9 mouse cellular contexts compared by ENCODE assay signal in the genomic region with DNA sequence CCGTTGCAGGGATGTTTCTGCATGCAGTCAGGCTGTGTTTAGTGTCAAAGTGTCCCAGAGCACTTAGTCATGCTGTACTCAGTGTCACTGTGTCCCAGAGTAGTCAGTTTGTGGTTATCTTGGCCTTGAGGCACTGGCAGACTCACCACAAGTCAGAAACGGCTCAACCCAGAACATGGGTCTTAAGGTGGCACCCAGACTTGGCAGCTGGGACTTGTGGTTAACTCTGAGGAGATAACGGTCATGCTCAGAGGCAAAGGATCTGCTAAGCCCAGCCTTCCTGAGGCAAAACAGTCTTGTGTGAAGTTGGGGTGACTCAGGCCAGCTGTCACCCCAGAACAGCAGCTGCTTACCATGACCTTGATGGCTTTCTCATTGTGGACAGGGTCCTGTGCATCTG. TPM values are rescaled to one million over a fixed set of nuclear protein-coding genes. Genes with fewer than 3 reads are reported as not detected.
A peak's percentile ranks its signal among the peaks of the same experiment; 100 is the strongest.
DNase-seq lines count a peak whose midpoint lies in the region; ATAC-seq and TF ChIP-seq lines count a peak whose summit lies in the region.
"Had no signal": no experiment of that assay in that cellular context is flagged by ENCODE, and none has a peak within 500 bp of the region (broad histone marks: within the 10 kb centered on the region; RNA-seq: fewer than 3 reads in every experiment).

No protein-coding gene starts in this region.

- 30% methylated on average over 3 of the region's 3 CpGs for WGBS in liver, embryonic 11.5 days
- WGBS in thymus, adult 2 months, result 3% methylated on average over 3 of the region's 3 CpGs
- 77% methylated on average over 3 of the region's 3 CpGs for WGBS in hindbrain, embryonic 12.5 days
- 74% methylated on average over 3 of the region's 3 CpGs for WGBS in kidney, embryonic 16.5 days
- WGBS in heart, embryonic 11.5 days (ENCODE audit: insufficient replicate concordance), result 62% methylated on average over 3 of the region's 3 CpGs

- H3K4me2 ChIP-seq in liver, embryonic 11.5 days, result peak overlapping the region; percentile 7; the same call in 1 of the 2 replicates
- H3K4me2 ChIP-seq in hindbrain, embryonic 12.5 days (replicated peaks), result no peak overlapping the region
- H3K4me2 ChIP-seq in kidney, embryonic 16.5 days (replicated peaks; ENCODE audit: low read depth, low read length), result no peak overlapping the region
- no peak overlapping the region for H3K4me2 ChIP-seq in heart, embryonic 11.5 days

- no peak overlapping the region for H3K9ac ChIP-seq in liver, embryonic 11.5 days (ENCODE audit: low read depth, low read length)
- H3K9ac ChIP-seq in hindbrain, embryonic 12.5 days, result no peak overlapping the region
- H3K9ac ChIP-seq in kidney, embryonic 16.5 days (replicated peaks; ENCODE audit: low read length), result no peak overlapping the region
- H3K9ac ChIP-seq in heart, embryonic 11.5 days (ENCODE audit: low read depth, low read length), result no peak overlapping the region

- ATAC-seq in liver, embryonic 11.5 days (replicated peaks; ENCODE audit: low FRiP score), result peak; percentile 73
- no peak for ATAC-seq in hindbrain, embryonic 12.5 days (ENCODE audit: low FRiP score)
- no peak for ATAC-seq in kidney, embryonic 16.5 days (ENCODE audit: low FRiP score, low TSS enrichment)
- no peak for ATAC-seq in heart, embryonic 11.5 days (replicated peaks; ENCODE audit: insufficient number of reproducible peaks, low FRiP score, low TSS enrichment)

- peak overlapping the region; percentile 35; the same call in 1 of the 2 replicates for H3K27ac ChIP-seq in liver, embryonic 11.5 days (ENCODE audit: low read depth, low read length)
- peak overlapping the region; percentile 71 for H3K27ac ChIP-seq in thymus, adult 2 months (ENCODE audit: control insufficient read depth, insufficient read depth, low read length)
- no peak overlapping the region for H3K27ac ChIP-seq in hindbrain, embryonic 12.5 days
- no peak overlapping the region for H3K27ac ChIP-seq in kidney, embryonic 16.5 days (ENCODE audit: low read length)
- H3K27ac ChIP-seq in heart, embryonic 11.5 days (ENCODE audit: low read depth, low read length), result no peak overlapping the region
- H3K27ac ChIP-seq: macrophage had no signal

- peaks cover 34% of the 10 kb centered on the region for H3K27me3 ChIP-seq in liver, embryonic 11.5 days (replicated peaks; ENCODE audit: control insufficient read depth, insufficient read depth, low read length)
- no peaks in the 10 kb centered on the region for H3K27me3 ChIP-seq in thymus, adult 2 months (ENCODE audit: control insufficient read depth, insufficient read depth, low read length)
- H3K27me3 ChIP-seq in hindbrain, embryonic 12.5 days, result peaks cover 81% of the 10 kb centered on the region
- H3K27me3 ChIP-seq in kidney, embryonic 16.5 days (ENCODE audit: insufficient read depth, low read length), result peaks cover 60% of the 10 kb centered on the region
- H3K27me3 ChIP-seq in heart, embryonic 11.5 days (ENCODE audit: control insufficient read depth, insufficient read depth, low read length), result peaks cover 61% of the 10 kb centered on the region

- peaks cover 12% of the 10 kb centered on the region for H3K4me1 ChIP-seq in liver, embryonic 11.5 days (replicated peaks; ENCODE audit: control insufficient read depth, insufficient read depth, low read length)
- H3K4me1 ChIP-seq in thymus, adult 2 months (replicated peaks; ENCODE audit: control insufficient read depth, insufficient read depth, low read length), result peaks cover 48% of the 10 kb centered on the region
- H3K4me1 ChIP-seq in hindbrain, embryonic 12.5 days, result peaks cover 3% of the 10 kb centered on the region; the same call in 1 of the 2 replicates
- 0 out of 2 replicates have a peak, but pooled peaks cover under 1% of the 10 kb centered on the region for H3K4me1 ChIP-seq in kidney, embryonic 16.5 days (ENCODE audit: insufficient read depth, low read length)
- H3K4me1 ChIP-seq in heart, embryonic 11.5 days (ENCODE audit: control insufficient read depth, insufficient read depth, low read length), result peaks cover 2% of the 10 kb centered on the region; the same call in 1 of the 2 replicates

- no peaks in the 10 kb centered on the region for H3K9me3 ChIP-seq in liver, embryonic 11.5 days (ENCODE audit: control insufficient read depth, low read length)
- no peaks in the 10 kb centered on the region for H3K9me3 ChIP-seq in hindbrain, embryonic 12.5 days (replicated peaks)
- peaks cover 6% of the 10 kb centered on the region; the same call in 1 of the 2 replicates for H3K9me3 ChIP-seq in kidney, embryonic 16.5 days (ENCODE audit: low read length)
- no peaks in the 10 kb centered on the region; the same call in 1 of the 2 replicates for H3K9me3 ChIP-seq in heart, embryonic 11.5 days (replicated peaks; ENCODE audit: control insufficient read depth, low read length)

- no peak for TF ChIP-seq POLR2A in thymus, adult 2 months (IDR thresholded peaks at IDR 0.05; ENCODE audit: control insufficient read depth, extremely low read depth, insufficient read depth, low read length, poor library complexity)

- peak; percentile 2 for DNase-seq in heart, postnatal 4 days
- DNase-seq in heart, adult 18-20 months, result no peak
- peak; percentile 16 for DNase-seq in adipocyte (ENCODE audit: low spot score)
- no peak for DNase-seq in liver, embryonic 11.5 days (ENCODE audit: low spot score)
- peak; percentile 64 for DNase-seq in thymus, adult 2 months

- H3K4me3 ChIP-seq in liver, embryonic 11.5 days (ENCODE audit: low read depth, low read length), result no peak overlapping the region
- no peak overlapping the region for H3K4me3 ChIP-seq in thymus, adult 2 months (ENCODE audit: control insufficient read depth, insufficient read depth, low read length)
- no peak overlapping the region for H3K4me3 ChIP-seq in hindbrain, embryonic 12.5 days
- no peak overlapping the region for H3K4me3 ChIP-seq in kidney, embryonic 16.5 days (ENCODE audit: low read length)
- no peak overlapping the region for H3K4me3 ChIP-seq in heart, embryonic 11.5 days (ENCODE audit: low read depth, low read length)

- H3K36me3 ChIP-seq in liver, embryonic 11.5 days (ENCODE audit: control insufficient read depth, insufficient read depth, low read length), result no peaks in the 10 kb centered on the region
- H3K36me3 ChIP-seq in thymus, adult 2 months (ENCODE audit: control insufficient read depth, insufficient read depth, low read length), result peaks cover 37% of the 10 kb centered on the region
- no peaks in the 10 kb centered on the region for H3K36me3 ChIP-seq in hindbrain, embryonic 12.5 days
- H3K36me3 ChIP-seq in kidney, embryonic 16.5 days (ENCODE audit: insufficient read depth, low read length), result no peaks in the 10 kb centered on the region
- no peaks in the 10 kb centered on the region for H3K36me3 ChIP-seq in heart, embryonic 11.5 days (ENCODE audit: control insufficient read depth, insufficient read depth, low read length)

- no peak for TF ChIP-seq CTCF in thymus, adult 2 months (IDR thresholded peaks at IDR 0.05; ENCODE audit: borderline replicate concordance, control insufficient read depth, extremely low read depth, insufficient read depth, low read length, poor library complexity)

RNA-seq across cellular contexts. Expression of gene Tap2, which starts 7.3 kb away (rescaled TPM):
- total RNA-seq in heart, postnatal 4 days (2021), result 10 to 100 TPM; 10.7 to 12.3 TPM
- total RNA-seq in heart, adult 18-20 months (2021), result 10 to 100 TPM; 25.3 to 33.3 TPM
- polyA plus RNA-seq in liver, embryonic 11.5 days (2014; fragmentation: Nextera tagmentation; extraction: Ambion mirVana), result 6.6 and 7.4 TPM in 2 replicates
- 231 and 232 TPM in 2 replicates for polyA plus RNA-seq in thymus, adult 2 months (2012; rRNA removed)
- 1.3 and 1.4 TPM in 2 replicates for polyA plus RNA-seq in hindbrain, embryonic 12.5 days (2016; fragmentation: Nextera tagmentation; extraction: Ambion mirVana)
- 5.2 and 5.8 TPM in 2 replicates for polyA plus RNA-seq in kidney, embryonic 16.5 days (2015; fragmentation: Nextera tagmentation; extraction: Ambion mirVana)
- 0.44 and 1.4 TPM in 2 replicates for polyA plus RNA-seq in heart, embryonic 11.5 days (2014; fragmentation: Nextera tagmentation; extraction: Ambion mirVana)

RNA-seq across cellular contexts. Expression of gene Psmb8, which starts 13.1 kb away (rescaled TPM):
- total RNA-seq in heart, postnatal 4 days (2021), result 1 to 10 TPM; 3.7 to 7.0 TPM
- 10 to 100 TPM; 19.5 to 34.4 TPM for total RNA-seq in heart, adult 18-20 months (2021)
- 8.4 and 10.3 TPM in 2 replicates for polyA plus RNA-seq in liver, embryonic 11.5 days (2014; fragmentation: Nextera tagmentation; extraction: Ambion mirVana)
- 656 and 705 TPM in 2 replicates for polyA plus RNA-seq in thymus, adult 2 months (2012; rRNA removed)
- 1.8 and 2.9 TPM in 2 replicates for polyA plus RNA-seq in hindbrain, embryonic 12.5 days (2016; fragmentation: Nextera tagmentation; extraction: Ambion mirVana)
- polyA plus RNA-seq in kidney, embryonic 16.5 days (2015; fragmentation: Nextera tagmentation; extraction: Ambion mirVana), result 6.4 and 7.2 TPM in 2 replicates
- 1.5 and 2.5 TPM in 2 replicates for polyA plus RNA-seq in heart, embryonic 11.5 days (2014; fragmentation: Nextera tagmentation; extraction: Ambion mirVana)

RNA-seq across cellular contexts. Expression of gene Psmb9, which starts 23.0 kb away (rescaled TPM):
- 1 to 10 TPM; 2.5 to 3.8 TPM for total RNA-seq in heart, postnatal 4 days (2021)
- 10 to 100 TPM; 13.1 to 25.3 TPM for total RNA-seq in heart, adult 18-20 months (2021)
- polyA plus RNA-seq in liver, embryonic 11.5 days (2014; fragmentation: Nextera tagmentation; extraction: Ambion mirVana), result 2.3 and 4.0 TPM in 2 replicates
- polyA plus RNA-seq in thymus, adult 2 months (2012; rRNA removed), result 288 and 334 TPM in 2 replicates
- polyA plus RNA-seq in hindbrain, embryonic 12.5 days (2016; fragmentation: Nextera tagmentation; extraction: Ambion mirVana), result 1.0 TPM in 2 replicates
- polyA plus RNA-seq in kidney, embryonic 16.5 days (2015; fragmentation: Nextera tagmentation; extraction: Ambion mirVana), result 2.0 and 2.4 TPM in 2 replicates
- polyA plus RNA-seq in heart, embryonic 11.5 days (2014; fragmentation: Nextera tagmentation; extraction: Ambion mirVana), result 0.42 and 0.59 TPM in 2 replicates

RNA-seq across cellular contexts. Expression of gene Tap1, which starts 23.2 kb away (rescaled TPM):
- 1 to 10 TPM; 4.8 to 5.4 TPM for total RNA-seq in heart, postnatal 4 days (2021)
- total RNA-seq in heart, adult 18-20 months (2021), result 10 to 100 TPM in 1 of 2 experiments, 1 to 10 TPM in 1; 5.7 to 11.4 TPM
- polyA plus RNA-seq in liver, embryonic 11.5 days (2014; fragmentation: Nextera tagmentation; extraction: Ambion mirVana), result 1.5 and 1.8 TPM in 2 replicates
- 197 and 202 TPM in 2 replicates for polyA plus RNA-seq in thymus, adult 2 months (2012; rRNA removed)
- 1.8 and 2.2 TPM in 2 replicates for polyA plus RNA-seq in hindbrain, embryonic 12.5 days (2016; fragmentation: Nextera tagmentation; extraction: Ambion mirVana)
- 4.7 and 5.5 TPM in 2 replicates for polyA plus RNA-seq in kidney, embryonic 16.5 days (2015; fragmentation: Nextera tagmentation; extraction: Ambion mirVana)
- 0.63 and 0.86 TPM in 2 replicates for polyA plus RNA-seq in heart, embryonic 11.5 days (2014; fragmentation: Nextera tagmentation; extraction: Ambion mirVana)

RNA-seq across cellular contexts. Expression of gene H2-Ob, which starts 28.1 kb away (rescaled TPM):
- total RNA-seq in heart, postnatal 4 days (2021), result under 1 TPM; 0.23 to 0.38 TPM
- 1 to 10 TPM in 1 of 2 experiments, under 1 TPM in 1; 0.77 to 5.7 TPM for total RNA-seq in heart, adult 18-20 months (2021)
- not detected in 2 replicates for polyA plus RNA-seq in liver, embryonic 11.5 days (2014; fragmentation: Nextera tagmentation; extraction: Ambion mirVana)
- polyA plus RNA-seq in thymus, adult 2 months (2012; rRNA removed), result 30.1 and 37.5 TPM in 2 replicates
- not detected in 2 replicates for polyA plus RNA-seq in hindbrain, embryonic 12.5 days (2016; fragmentation: Nextera tagmentation; extraction: Ambion mirVana)
- 0.14 and 0.27 TPM in 2 replicates for polyA plus RNA-seq in kidney, embryonic 16.5 days (2015; fragmentation: Nextera tagmentation; extraction: Ambion mirVana)
- polyA plus RNA-seq in heart, embryonic 11.5 days (2014; fragmentation: Nextera tagmentation; extraction: Ambion mirVana), result not detected in 2 replicates

Comparison
In these comparisons a context has a peak if more than half of its experiments do, and no peak if none do; other contexts are left out.
1. DNase-seq: peak in heart, postnatal 4 days (single experiment), adipocyte (single experiment) and thymus, adult 2 months (single experiment); none in heart, adult 18-20 months (0 of 2) and liver, embryonic 11.5 days (single experiment).
2. H3K27ac ChIP-seq: peak in liver, embryonic 11.5 days (single experiment) and thymus, adult 2 months (single experiment); none in hindbrain, embryonic 12.5 days (single experiment), kidney, embryonic 16.5 days (single experiment) and heart, embryonic 11.5 days (single experiment).
3. RNA of gene Tap2, which starts 7.3 kb away (polyA plus RNA-seq): 231 to 232 TPM in thymus, adult 2 months; 6.6 to 7.4 TPM in liver, embryonic 11.5 days, 5.2 to 5.8 TPM in kidney, embryonic 16.5 days, 1.3 to 1.4 TPM in hindbrain, embryonic 12.5 days and 0.44 to 1.4 TPM in heart, embryonic 11.5 days; every median in the first group is over 10 times any median in the second.
4. RNA of gene Psmb8, which starts 13.1 kb away (polyA plus RNA-seq): 656 to 705 TPM in thymus, adult 2 months; 8.4 to 10.3 TPM in liver, embryonic 11.5 days, 6.4 to 7.2 TPM in kidney, embryonic 16.5 days, 1.8 to 2.9 TPM in hindbrain, embryonic 12.5 days and 1.5 to 2.5 TPM in heart, embryonic 11.5 days; every median in the first group is over 10 times any median in the second.
5. RNA of gene Psmb9, which starts 23.0 kb away (polyA plus RNA-seq): 288 to 334 TPM in thymus, adult 2 months; 2.3 to 4.0 TPM in liver, embryonic 11.5 days, 2.0 to 2.4 TPM in kidney, embryonic 16.5 days, 1.0 TPM in hindbrain, embryonic 12.5 days and 0.42 to 0.59 TPM in heart, embryonic 11.5 days; every median in the first group is over 10 times any median in the second.